Mouse (Mus musculus) gastrocnemius, adult 2 months (tissue): Measurements from ENCODE around the gene Smc1a. TPM values are rescaled to one million over a fixed set of nuclear protein-coding genes. Genes with fewer than 3 reads are reported as not detected.

Source experiments
- DNase-seq: peaks from one replicate; pipeline ENCODE4 v3.0.0; 2022
- H3K27ac ChIP-seq: fragments of 200-600 bp; 2 replicates; pipeline ENCODE4 v1.8.1; 2022; ENCODE audit warnings: mild to moderate bottlenecking
- H3K4me3 ChIP-seq: fragments of 200-600 bp; 2 replicates; pipeline ENCODE4 v1.8.1; 2022; ENCODE audit warnings: mild to moderate bottlenecking, moderate library complexity
- CTCF ChIP-seq: fragments of 200-600 bp; IDR thresholded peaks from 2 replicates; pipeline ENCODE4 v1.8.1; 2022; ENCODE audit warnings: antibody characterized with exemption, mild to moderate bottlenecking, moderate library complexity
- intact Hi-C: fragments of 180-260 bp; cut with DNase I; formaldehyde crosslinking; loops from one replicate; pipeline ENCODE4 v1.15.1; 2025
- long read RNA-seq, 2 experiments: library from polyadenylated mRNA; stranded (forward); transcript quantifications; one replicate each; pipeline ENCODE4 v2.0.0; 2021
- total RNA-seq, 2 experiments: library from RNA; stranded (reverse); gene quantifications; 2 replicates each; pipeline ENCODE4 v1.2.3; 2021

The Smc1a gene
- total RNA-seq = 10 to 100 TPM; 18.9 to 20.5 TPM
- long read RNA-seq, experiment 1, full-length matches to known transcripts = 21 of 24 reads
- long read RNA-seq, experiment 1, partial matches to known transcripts = 3 of 24 reads
- long read RNA-seq, experiment 1, other reads (novel, unspliced or antisense) = 0 of 24 reads
- long read RNA-seq, experiment 2, full-length matches to known transcripts = 16 of 20 reads
- long read RNA-seq, experiment 2, partial matches to known transcripts = 3 of 20 reads
- long read RNA-seq, experiment 2, other reads (novel, unspliced or antisense) = 1 of 20 reads

DNA sequence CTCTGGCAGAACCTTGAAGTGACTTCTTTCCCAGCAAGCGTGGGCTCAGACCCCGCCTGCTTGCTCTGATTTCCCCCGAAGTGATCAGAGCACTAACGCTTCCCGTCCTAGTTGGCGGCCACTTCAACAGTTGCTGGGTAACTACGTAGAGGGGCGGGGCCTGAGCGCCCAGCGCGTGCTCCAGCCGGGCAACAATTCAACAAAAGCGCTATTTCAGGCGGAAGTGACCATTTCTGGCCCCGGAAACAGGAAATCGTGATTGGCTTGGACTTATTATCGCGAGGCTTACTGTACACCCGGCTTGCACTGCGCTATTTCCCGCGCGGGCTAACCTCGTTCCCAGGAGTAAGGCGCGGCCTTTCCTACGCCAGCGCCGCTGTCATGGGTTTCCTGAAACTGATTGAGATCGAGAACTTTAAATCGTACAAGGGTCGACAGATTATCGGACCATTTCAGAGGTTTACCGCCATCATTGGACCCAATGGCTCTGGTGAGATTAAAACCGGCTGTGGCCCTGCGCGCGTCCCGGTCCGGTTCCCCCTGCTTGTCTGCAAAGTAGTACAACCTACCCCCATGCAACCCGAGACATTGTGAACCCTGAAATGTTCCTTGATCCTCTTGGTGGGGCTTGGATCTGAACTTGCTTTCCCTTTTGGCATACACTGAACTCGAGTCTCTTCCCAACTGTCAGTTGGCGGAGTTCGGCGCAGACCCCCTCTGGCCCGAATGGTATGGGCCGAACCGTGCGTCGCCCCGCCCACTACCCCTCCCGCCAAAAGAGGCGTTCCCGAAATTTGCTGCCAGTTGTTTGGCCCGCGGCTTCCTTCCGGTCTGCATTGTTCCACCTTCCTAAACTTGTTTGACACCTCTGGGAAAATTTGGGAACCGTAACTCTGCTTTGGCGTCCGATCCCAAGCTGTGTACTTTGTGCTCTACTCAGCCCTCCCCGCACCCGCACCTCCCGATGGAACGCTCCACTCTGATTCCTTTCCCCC is at the start of gene Smc1a, which contains the start of gene Ribc1:
Smc1a (plus strand) TSS at position 278 of the 995 bp plus-strand sequence.
Ribc1 (minus strand) TSS at position 145 of the 995 bp plus-strand sequence.
- Histone ChIP-seq H3K4me3 (peak within 1 kb of the TSS; percentile 77), H3K27ac (peak within 1 kb of the TSS; percentile 92)
- intact Hi-C loops = loop anchor here (10.0 kb wide), 2 partner anchors 128 to 212 kb away; partner anchors contain the start of genes Huwe1 and Iqsec2
- peak; percentile 92 for DNase-seq
- no peak for TF ChIP-seq CTCF

DNA sequence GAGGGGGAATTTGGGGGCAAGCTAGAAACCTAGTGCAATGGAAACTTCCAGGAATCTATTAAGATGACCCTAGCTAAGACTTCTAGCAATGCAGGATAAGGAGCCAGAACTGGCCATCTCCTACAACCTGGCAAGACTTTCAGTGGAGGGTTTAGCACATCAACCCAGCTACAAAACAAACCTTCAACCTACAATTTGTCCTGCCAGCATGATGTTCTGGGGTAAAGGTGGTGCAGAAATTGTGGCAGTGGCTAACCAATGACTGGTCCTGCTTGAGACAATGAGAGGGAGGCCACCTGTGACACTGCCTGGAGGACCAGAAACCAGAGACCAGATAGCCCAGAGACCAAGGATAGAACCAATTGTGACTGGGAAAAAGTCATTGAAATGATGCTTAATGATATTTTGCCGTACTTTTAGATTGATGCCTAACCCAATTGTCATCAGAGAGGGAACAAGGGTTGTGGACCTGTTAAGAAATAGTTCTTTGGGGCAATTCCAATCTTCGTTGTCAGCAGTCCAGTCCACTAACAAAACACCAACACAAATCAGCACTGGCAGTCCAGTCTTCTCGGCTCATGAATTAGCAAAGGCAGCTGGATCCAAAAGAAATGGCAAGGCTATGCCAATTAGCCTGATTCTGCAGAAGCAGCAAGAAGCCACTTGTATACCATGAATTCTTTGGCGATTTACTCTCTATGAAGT is 17.1 kb upstream of the Smc1a start:
- TF ChIP-seq CTCF = no peak
- Histone ChIP-seq H3K27ac (no peak overlapping the region), H3K4me3 (no peak overlapping the region)
- intact Hi-C loops = no loop called here
- no peak for DNase-seq

DNA sequence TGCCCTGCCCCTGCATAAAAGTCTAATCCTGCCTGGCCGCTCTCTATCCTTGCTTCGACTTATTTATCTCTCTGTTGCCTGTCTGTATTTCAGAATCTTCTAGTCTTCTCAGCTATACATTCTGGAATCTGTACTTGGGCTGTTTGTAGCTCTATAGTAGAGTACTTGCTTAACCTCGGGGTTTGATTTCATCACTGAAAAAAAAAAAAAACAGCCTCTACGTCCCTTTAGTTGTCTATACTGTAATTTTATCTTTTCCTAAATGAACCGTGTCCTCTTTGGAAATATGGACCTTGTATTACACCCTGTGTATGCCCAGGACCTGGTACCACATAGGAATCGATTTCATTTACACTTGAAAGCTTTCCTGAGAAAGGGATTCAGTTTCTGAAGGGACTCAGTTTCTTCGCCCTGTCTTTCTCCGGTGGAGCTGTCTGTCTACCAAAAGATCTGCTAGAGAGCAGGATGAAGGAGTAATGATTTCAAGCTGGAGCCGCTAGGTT is 15.0 kb upstream of the Smc1a start:
- no peak for DNase-seq
- Histone ChIP-seq H3K4me3 (peak overlapping the region; percentile 75), H3K27ac (peak overlapping the region; percentile 87)
- intact Hi-C loops = no loop called here
- TF ChIP-seq CTCF = no peak

DNA sequence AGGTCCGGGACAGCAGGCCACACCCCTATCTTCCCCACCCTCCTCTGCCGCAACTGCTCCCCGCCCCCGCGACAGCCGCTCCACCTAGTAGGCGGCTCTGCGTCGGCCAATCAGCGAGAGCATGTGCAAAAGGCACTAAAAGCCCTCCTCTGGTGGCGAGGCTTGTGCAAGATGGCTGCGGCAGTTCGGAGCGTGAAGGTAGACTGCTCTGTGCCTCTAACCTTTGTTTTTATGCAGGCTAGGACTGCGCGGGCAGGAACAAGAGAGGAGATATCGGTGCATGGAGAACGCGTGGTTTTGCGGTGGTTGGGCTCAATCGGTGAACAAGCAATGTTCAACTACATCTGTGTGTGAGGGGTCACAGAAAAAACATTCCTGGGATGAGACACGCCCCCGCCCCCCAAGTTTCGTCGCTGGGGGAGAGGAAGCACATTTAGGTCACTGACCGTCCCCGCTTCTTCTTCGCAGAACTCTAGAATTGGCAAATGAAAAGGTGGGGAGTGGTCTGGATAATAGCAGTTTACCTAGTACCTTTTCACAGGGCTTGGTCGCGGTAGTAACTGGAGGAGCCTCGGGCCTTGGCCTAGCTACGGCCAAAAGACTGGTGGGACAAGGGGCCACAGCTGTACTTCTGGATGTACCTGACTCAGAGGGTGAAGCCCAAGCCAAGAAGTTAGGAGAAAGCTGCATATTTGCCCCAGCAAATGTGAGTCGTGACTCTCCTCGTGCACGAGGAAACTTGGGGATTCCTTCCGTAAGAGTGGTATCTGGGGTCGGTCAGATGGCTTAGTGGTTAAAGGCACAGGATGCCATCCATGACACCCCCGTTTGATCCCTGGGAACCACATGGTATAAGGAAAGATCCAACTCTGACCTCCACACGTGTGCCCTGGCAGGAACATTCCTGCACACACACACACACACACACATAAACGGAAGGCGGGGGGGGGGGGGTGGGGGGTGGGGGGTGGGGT is 14.2 kb upstream of the Smc1a start, which contains the start of gene Hsd17b10:
Hsd17b10 (plus strand) TSS at position 109 of the 974 bp plus-strand sequence.
- intact Hi-C loops = no loop called here
- DNase-seq = peak; percentile 92
- TF ChIP-seq CTCF = peak; percentile 23; the same call in 1 of the 2 replicates
- H3K27ac ChIP-seq = peak within 1 kb of the TSS; percentile 87
- H3K4me3 ChIP-seq = peak within 1 kb of the TSS; percentile 75

DNA sequence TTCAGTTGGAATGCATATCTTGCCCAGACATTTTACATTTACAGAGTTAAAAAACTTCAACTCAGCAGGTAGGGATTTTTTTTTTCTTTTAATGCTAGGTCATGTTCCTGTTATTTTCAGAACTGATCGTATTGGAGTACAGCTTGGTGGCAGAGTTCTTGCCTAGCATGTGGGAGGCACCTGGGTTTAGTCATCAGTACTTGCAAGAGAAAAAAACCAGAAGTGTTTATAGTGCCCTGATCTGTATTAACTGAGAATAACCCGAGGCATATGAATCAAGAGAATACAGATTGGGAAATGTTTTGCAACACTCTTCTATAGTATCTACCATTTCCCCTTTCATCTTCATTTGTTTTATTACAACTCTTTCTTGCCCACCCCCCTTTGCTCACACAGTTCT is 13.4 kb upstream of the Smc1a start:
- intact Hi-C loops = no loop called here
- Histone ChIP-seq H3K27ac (peak overlapping the region; percentile 31; the same call in 1 of the 2 replicates), H3K4me3 (peak overlapping the region; percentile 75)
- TF ChIP-seq CTCF = no peak
- DNase-seq = no peak

DNA sequence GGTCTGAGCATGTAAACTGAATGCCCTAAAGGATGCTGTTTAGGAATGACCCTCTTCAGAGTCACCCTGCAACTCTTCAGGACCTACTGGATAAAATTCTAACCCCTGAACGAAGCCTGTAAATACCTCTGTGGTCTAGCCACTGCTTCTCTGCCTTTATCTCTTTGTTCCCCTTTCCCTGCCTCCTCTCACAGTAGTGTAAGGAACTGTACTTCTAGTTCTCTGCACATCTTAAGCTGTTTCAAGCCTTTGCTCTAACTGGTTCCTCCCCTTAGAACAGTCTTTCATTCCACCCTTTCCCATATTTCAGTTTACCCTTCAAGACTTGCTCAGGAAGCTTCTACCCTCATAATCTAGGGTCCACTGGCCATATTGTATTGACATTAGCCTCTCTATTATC is 8.4 kb upstream of the Smc1a start:
- no peak overlapping the region for H3K27ac ChIP-seq
- intact Hi-C loops = no loop called here
- no peak for TF ChIP-seq CTCF
- DNase-seq = no peak
- no peak overlapping the region for H3K4me3 ChIP-seq

DNA sequence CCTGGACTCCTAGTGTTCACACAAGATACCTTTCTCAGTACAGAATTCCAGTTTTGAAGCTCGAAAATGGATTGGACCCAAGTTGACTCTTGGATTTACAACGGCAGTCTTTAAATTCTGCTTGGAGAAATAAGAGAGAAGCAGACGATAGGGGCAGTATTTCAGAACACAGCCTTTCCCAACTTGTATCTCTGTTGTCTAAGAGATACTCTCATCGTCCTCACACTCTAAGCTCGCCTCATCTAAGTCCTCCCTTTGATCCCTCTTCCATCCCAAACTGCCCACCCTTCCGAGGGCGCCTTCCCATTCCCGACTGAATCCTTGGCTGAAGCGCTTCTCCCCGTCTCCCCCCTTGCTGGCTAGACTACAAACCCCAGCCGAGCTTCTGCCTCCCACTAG is 477 bp upstream of the Smc1a start:
- no peak for DNase-seq
- Histone ChIP-seq H3K27ac (peak overlapping the region; percentile 92), H3K4me3 (peak overlapping the region; percentile 77)
- peak; percentile 28; the same call in 1 of the 2 replicates for TF ChIP-seq CTCF
- intact Hi-C loops = loop anchor here (10.0 kb wide), 2 partner anchors 129 to 211 kb away; partner anchors contain the start of genes Huwe1 and Iqsec2

DNA sequence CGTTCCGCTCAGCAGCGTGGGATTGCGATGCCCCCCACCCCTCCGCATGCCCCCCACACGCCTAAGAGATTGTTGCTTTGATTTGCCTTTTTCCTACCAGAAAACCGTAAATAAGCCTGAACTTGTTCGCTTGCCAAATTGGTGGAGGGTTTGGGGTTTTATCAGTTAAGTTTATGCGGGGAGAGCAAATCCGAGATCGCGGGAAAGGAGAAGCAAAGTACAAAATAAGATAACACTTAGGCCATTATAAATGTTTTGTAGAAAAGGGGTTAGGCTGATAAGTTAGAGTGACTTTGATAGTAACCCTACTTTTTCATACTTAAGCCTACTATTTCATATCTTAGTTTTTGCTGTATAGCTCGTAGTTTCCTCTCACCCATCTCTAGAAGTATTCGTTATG is 958 bp downstream of the Smc1a start:
- Histone ChIP-seq H3K27ac (peak overlapping the region; percentile 92), H3K4me3 (peak overlapping the region; percentile 77)
- TF ChIP-seq CTCF = no peak
- intact Hi-C loops = loop anchor here (10.0 kb wide), 2 partner anchors 128 to 212 kb away; partner anchors contain the start of genes Huwe1 and Iqsec2
- no peak for DNase-seq

DNA sequence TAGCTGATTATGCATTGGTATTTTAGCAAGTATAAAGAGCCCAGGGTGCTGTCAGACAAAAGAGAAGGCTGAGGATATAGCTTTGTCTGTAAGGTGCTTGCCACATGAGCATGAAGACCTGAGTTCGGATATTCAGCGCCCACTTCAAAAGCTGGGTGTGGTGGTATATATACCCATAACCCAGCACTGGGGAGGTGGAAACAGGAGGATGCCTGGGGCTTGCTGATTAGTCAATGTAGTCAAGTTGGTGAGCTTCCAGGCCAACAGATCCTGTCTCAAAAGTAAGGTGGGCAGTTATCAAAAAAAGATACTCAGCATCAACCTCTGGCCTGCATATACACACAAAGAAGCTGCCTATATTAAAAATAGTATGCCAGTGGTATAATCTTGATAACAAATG is 3.1 kb downstream of the Smc1a start:
- no peak for TF ChIP-seq CTCF
- H3K27ac ChIP-seq = no peak overlapping the region
- H3K4me3 ChIP-seq = no peak overlapping the region
- intact Hi-C loops = loop anchor here (10.0 kb wide), 2 partner anchors 126 to 214 kb away; partner anchors contain the start of genes Huwe1 and Iqsec2
- no peak for DNase-seq

DNA sequence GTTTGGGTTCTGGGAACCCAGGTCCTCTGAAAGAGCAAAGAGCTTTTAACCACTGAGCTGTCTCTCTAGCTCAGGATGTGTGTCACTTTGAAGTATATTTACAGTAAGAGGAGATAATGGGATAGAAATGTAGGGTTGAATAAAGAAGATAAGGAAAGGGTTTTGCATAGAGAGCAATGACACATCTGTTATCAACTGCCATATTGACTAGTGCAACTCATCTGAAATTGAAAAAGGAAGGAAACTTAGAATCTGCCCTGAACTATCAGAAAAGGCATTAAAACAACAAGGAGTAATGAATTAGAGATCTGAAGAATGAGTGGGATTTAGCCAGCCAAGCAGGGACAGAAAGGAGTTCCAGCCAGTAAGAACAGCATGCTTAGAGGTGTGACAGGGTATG is 23.6 kb downstream of the Smc1a start:
- no peak for DNase-seq
- H3K27ac ChIP-seq = no peak overlapping the region
- no peak for TF ChIP-seq CTCF
- no peak overlapping the region for H3K4me3 ChIP-seq
- intact Hi-C loops = no loop called here

DNA sequence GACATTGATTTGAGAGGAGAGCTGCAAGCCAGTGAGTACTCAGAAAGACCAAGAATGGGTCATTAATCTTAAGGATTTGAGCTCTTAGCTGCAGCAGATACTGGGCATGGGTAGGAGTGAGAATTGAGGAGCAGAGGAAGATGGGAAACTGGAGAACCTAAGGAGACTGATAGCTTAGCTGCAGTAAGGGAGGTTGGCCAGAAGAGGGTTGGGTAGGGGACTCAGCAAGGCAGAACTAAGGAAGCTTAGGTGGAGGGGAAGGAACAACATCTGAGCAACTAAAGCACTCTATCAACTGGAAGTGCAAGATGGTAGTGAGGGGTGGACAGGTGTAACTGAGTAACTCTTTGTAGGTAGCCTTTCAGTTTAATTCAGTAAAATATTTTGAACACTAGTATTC is 31.0 kb downstream of the Smc1a start:
- H3K27ac ChIP-seq = no peak overlapping the region
- no peak overlapping the region for H3K4me3 ChIP-seq
- no peak for DNase-seq
- TF ChIP-seq CTCF = no peak
- intact Hi-C loops = no loop called here
